Mouse (Mus musculus) neural tube, embryonic 12.5 days (tissue): Measurements from ENCODE around the gene Cgref1. TPM values are rescaled to one million over a fixed set of nuclear protein-coding genes. Genes with fewer than 3 reads are reported as not detected.
A peak's percentile ranks its signal among the peaks of the same experiment; 100 is the strongest.

Experiments used
- ATAC-seq: fragments of 200-750 bp; cut with Nextera tagmentation; 2 replicates; pipeline ENCODE4 v1.8.0; 2017; ENCODE audit warnings: low read depth, mild to moderate bottlenecking, moderate TSS enrichment, moderate library complexity; ENCODE audit not compliant: low FRiP score
- H3K27ac ChIP-seq: fragments of 300-500 bp; sonication (generic); 2 replicates; pipeline ENCODE4 v1.5.1; 2016
- H3K27me3 ChIP-seq: fragments of 300-500 bp; sonication (generic); replicated peaks from 2 replicates; pipeline ENCODE4 v1.6.1; 2016; ENCODE audit warnings: mild to moderate bottlenecking
- H3K36me3 ChIP-seq: fragments of 300-500 bp; sonication (generic); 2 replicates; pipeline ENCODE4 v1.6.1; 2016; ENCODE audit warnings: mild to moderate bottlenecking
- H3K4me1 ChIP-seq: fragments of 300-500 bp; sonication (generic); 2 replicates; pipeline ENCODE4 v1.6.1; 2016
- H3K4me2 ChIP-seq: fragments of 300-500 bp; sonication (generic); replicated peaks from 2 replicates; pipeline ENCODE4 v1.6.1; 2016; ENCODE audit warnings: mild to moderate bottlenecking
- H3K4me3 ChIP-seq: fragments of 300-500 bp; sonication (generic); 2 replicates; pipeline ENCODE4 v1.5.1; 2016
- H3K9ac ChIP-seq: fragments of 300-500 bp; sonication (generic); 2 replicates; pipeline ENCODE4 v1.6.1; 2016; ENCODE audit warnings: mild to moderate bottlenecking
- H3K9me3 ChIP-seq: fragments of 300-500 bp; sonication (generic); 2 replicates; pipeline ENCODE4 v1.6.1; 2016; ENCODE audit warnings: mild to moderate bottlenecking
- WGBS: fragments of 180-500 bp; shearing (Covaris S2); methylation state at CpG from one replicate; pipeline ENCODE4 v1.1.7; 2016; 5-methylcytosine and 5-hydroxymethylcytosine counted together
- polyA plus RNA-seq: library from polyadenylated mRNA; unstranded; fragments of >200 nt; fragmentation: Nextera tagmentation; extraction: Ambion mirVana; gene quantifications from 2 replicates; pipeline ENCODE4 v1.2.1, GENCODE M21; 2016

The Cgref1 gene
- polyA plus RNA-seq, 1 experiment from 2014 or later: 17.7 TPM

GRCm38 (mm10) chr5:30888337-30889087 lies 56.9 kb downstream of the Cgref1 start, which contains the start of gene Agbl5:
TSS of gene Agbl5 (plus strand) at chr5:30888694.
- Histone ChIP-seq H3K27ac (peak within 1 kb of the TSS; percentile 90), H3K4me3 (peak within 1 kb of the TSS; percentile 82), H3K4me1 (peaks cover 15% of the 10 kb centered on the region), H3K4me2 (peak within 1 kb of the TSS; percentile 72), H3K9ac (peak within 1 kb of the TSS; percentile 91), H3K9me3 (no peaks in the 10 kb centered on the region), H3K36me3 (peaks cover 30% of the 10 kb centered on the region), H3K27me3 (no peaks in the 10 kb centered on the region)
- under 1% methylated on average over 39 of the region's 42 CpGs for WGBS
- peak; percentile 94 for ATAC-seq

- Histone ChIP-seq H3K4me1 (peaks cover 15% of the 10 kb centered on the region), H3K4me3 (peak overlapping the region; percentile 82), H3K9me3 (no peaks in the 10 kb centered on the region), H3K27ac (peak overlapping the region; percentile 83), H3K27me3 (no peaks in the 10 kb centered on the region), H3K9ac (peak overlapping the region; percentile 58), H3K4me2 (peak overlapping the region; percentile 72), H3K36me3 (peaks cover 24% of the 10 kb centered on the region)
- WGBS: under 1% methylated on average over 28 of the region's 28 CpGs
- peak; percentile 86 for ATAC-seq
Measured at GRCm38 (mm10) chr5:30887858-30888336, 57.5 kb downstream of the Cgref1 start.

GRCm38 (mm10) chr5:30887331-30887761 lies 58.0 kb downstream of the Cgref1 start:
- peaks cover 19% of the 10 kb centered on the region for H3K36me3 ChIP-seq
- H3K27me3 ChIP-seq: no peaks in the 10 kb centered on the region
- peak; percentile 46 for ATAC-seq
- H3K4me2 ChIP-seq: peak overlapping the region; percentile 72
- H3K9me3 ChIP-seq: no peaks in the 10 kb centered on the region
- peak overlapping the region; percentile 82 for H3K4me3 ChIP-seq
- H3K27ac ChIP-seq: peak overlapping the region; percentile 83
- H3K9ac ChIP-seq: peak overlapping the region; percentile 58
- peaks cover 15% of the 10 kb centered on the region for H3K4me1 ChIP-seq
- WGBS: 0% methylated on average over 19 of the region's 19 CpGs

GRCm38 (mm10) chr5:30886731-30887130 lies 58.7 kb downstream of the Cgref1 start:
- Histone ChIP-seq H3K36me3 (peaks cover 12% of the 10 kb centered on the region), H3K9me3 (no peaks in the 10 kb centered on the region), H3K27ac (no peak overlapping the region), H3K4me3 (peak overlapping the region; percentile 82), H3K4me2 (peak overlapping the region; percentile 72), H3K27me3 (no peaks in the 10 kb centered on the region), H3K4me1 (peaks cover 15% of the 10 kb centered on the region), H3K9ac (peak overlapping the region; percentile 58)
- WGBS: 31% methylated on average over 5 of the region's 5 CpGs
- no peak for ATAC-seq

- ATAC-seq: no peak
- H3K36me3 ChIP-seq: peaks cover 7% of the 10 kb centered on the region
- H3K27ac ChIP-seq: no peak overlapping the region
- peaks cover 15% of the 10 kb centered on the region for H3K4me1 ChIP-seq
- no peaks in the 10 kb centered on the region for H3K9me3 ChIP-seq
- no peak overlapping the region for H3K9ac ChIP-seq
- 57% methylated on average over 4 of the region's 4 CpGs for WGBS
- H3K27me3 ChIP-seq: no peaks in the 10 kb centered on the region
- peak overlapping the region; percentile 72; the same call in 1 of the 2 replicates for H3K4me2 ChIP-seq
- no peak overlapping the region for H3K4me3 ChIP-seq
Measured at GRCm38 (mm10) chr5:30886209-30886608, 59.2 kb downstream of the Cgref1 start.

Other genes with a start within 250 kb of the Cgref1 start
- 138 and 150 TPM in 2 replicates for gene Dpysl5, start 234.0 kb downstream of the Cgref1 start, polyA plus RNA-seq
- gene Mapre3, start 130.9 kb downstream of the Cgref1 start, polyA plus RNA-seq: 79.8 and 80.1 TPM in 2 replicates
- 60.2 and 61.4 TPM in 2 replicates for gene Tmem214, start 77.6 kb downstream of the Cgref1 start, polyA plus RNA-seq
- gene Agbl5, start 56.9 kb downstream of the Cgref1 start, polyA plus RNA-seq: 27.5 and 29.0 TPM in 2 replicates
- 294 and 304 TPM in 2 replicates for gene Ost4, start 37.8 kb downstream of the Cgref1 start, polyA plus RNA-seq
- 63.7 and 75.3 TPM in 2 replicates for gene Emilin1, start 32.2 kb downstream of the Cgref1 start, polyA plus RNA-seq
- 6.7 and 8.6 TPM in 2 replicates for gene Khk, start 24.2 kb downstream of the Cgref1 start, polyA plus RNA-seq
- gene Preb, start 14.8 kb upstream of the Cgref1 start, polyA plus RNA-seq: 128 and 130 TPM in 2 replicates
- gene Tcf23, start 23.1 kb upstream of the Cgref1 start, polyA plus RNA-seq: not detected in 2 replicates
- 119 and 125 TPM in 2 replicates for gene Atraid, start 102.7 kb upstream of the Cgref1 start, polyA plus RNA-seq
- 11.0 and 12.2 TPM in 2 replicates for gene Slc5a6, start 103.3 kb upstream of the Cgref1 start, polyA plus RNA-seq
- gene Cad, start 109.2 kb upstream of the Cgref1 start, polyA plus RNA-seq: 24.2 and 30.1 TPM in 2 replicates
- gene Dnajc5g, start 160.7 kb upstream of the Cgref1 start, polyA plus RNA-seq: not detected in 2 replicates
- gene Slc30a3, start 162.6 kb upstream of the Cgref1 start, polyA plus RNA-seq: 16.2 and 18.8 TPM in 2 replicates
- 0.79 and 0.88 TPM in 2 replicates for gene Trim54, start 171.1 kb upstream of the Cgref1 start, polyA plus RNA-seq
- gene Ucn, start 193.2 kb upstream of the Cgref1 start, polyA plus RNA-seq: not detected in 2 replicates
- gene Mpv17, start 208.7 kb upstream of the Cgref1 start, polyA plus RNA-seq: 50.3 and 51.5 TPM in 2 replicates
- 1.5 and 2.4 TPM in 2 replicates for gene Gm29609, start 234.3 kb upstream of the Cgref1 start, polyA plus RNA-seq
- 86.7 and 90.5 TPM in 2 replicates for gene Gtf3c2, start 234.6 kb upstream of the Cgref1 start, polyA plus RNA-seq
- gene Snx17, start 247.6 kb upstream of the Cgref1 start, polyA plus RNA-seq: 131 and 134 TPM in 2 replicates
- 71.7 and 80.3 TPM in 2 replicates for gene Eif2b4, start 247.8 kb upstream of the Cgref1 start, polyA plus RNA-seq